Comparison of ENCODE assay signal across 9 mouse cellular contexts in genomic region chr2:152413158-152413764, GRCm38 (mm10). TPM values are rescaled to one million over a fixed set of nuclear protein-coding genes. Genes with fewer than 3 reads are reported as not detected.
A peak's percentile ranks its signal among the peaks of the same experiment; 100 is the strongest.
DNase-seq lines count a peak whose midpoint lies in the region; ATAC-seq and TF ChIP-seq lines count a peak whose summit lies in the region.
"Had no signal": no experiment of that assay in that cellular context is flagged by ENCODE, and none has a peak within 500 bp of the region (broad histone marks: within the 10 kb centered on the region; RNA-seq: fewer than 3 reads in every experiment).

No protein-coding gene starts in this region.

- intact Hi-C loops in left cerebral cortex, adult 2 months (cut with DNase I) = no loop called here

- H3K4me1 ChIP-seq in forebrain, embryonic 11.5 days (replicated peaks; ENCODE audit: control insufficient read depth, insufficient read depth, low read length) = peaks cover 20% of the 10 kb centered on the region
- peaks cover 34% of the 10 kb centered on the region for H3K4me1 ChIP-seq in kidney, postnatal 0 days (replicated peaks; ENCODE audit: insufficient read depth, low read length)
- peaks cover 46% of the 10 kb centered on the region for H3K4me1 ChIP-seq in midbrain, embryonic 13.5 days (replicated peaks)

- no peaks in the 10 kb centered on the region for H3K36me3 ChIP-seq in forebrain, embryonic 11.5 days (ENCODE audit: control insufficient read depth, insufficient read depth, low read length)
- H3K36me3 ChIP-seq in kidney, postnatal 0 days (ENCODE audit: insufficient read depth, low read length) = no peaks in the 10 kb centered on the region
- H3K36me3 ChIP-seq in midbrain, embryonic 13.5 days = no peaks in the 10 kb centered on the region

- TF ChIP-seq CTCF in left cerebral cortex, adult 2 months (IDR thresholded peaks at IDR 0.05) = no peak
- TF ChIP-seq CTCF in kidney, postnatal 0 days (IDR thresholded peaks at IDR 0.05; ENCODE audit: low read depth) = no peak

- H3K4me3 ChIP-seq in left cerebral cortex, adult 2 months = peak overlapping the region; percentile 71
- H3K4me3 ChIP-seq in forebrain, embryonic 11.5 days (ENCODE audit: low read depth, low read length) = peak overlapping the region; percentile 95
- H3K4me3 ChIP-seq in kidney, postnatal 0 days (replicated peaks; ENCODE audit: low read depth, low read length) = peak overlapping the region; percentile 93
- peak overlapping the region; percentile 76 for H3K4me3 ChIP-seq in midbrain, embryonic 13.5 days (replicated peaks)

- WGBS in forebrain, embryonic 11.5 days = 1% methylated on average over 21 of the region's 21 CpGs
- WGBS in kidney, postnatal 0 days = 2% methylated on average over 21 of the region's 21 CpGs
- WGBS in midbrain, embryonic 13.5 days = under 1% methylated on average over 21 of the region's 21 CpGs

- peaks cover 5% of the 10 kb centered on the region for H3K9me3 ChIP-seq in forebrain, embryonic 11.5 days (ENCODE audit: control insufficient read depth, low read length)
- no peaks in the 10 kb centered on the region for H3K9me3 ChIP-seq in kidney, postnatal 0 days (replicated peaks; ENCODE audit: low read length)
- H3K9me3 ChIP-seq in midbrain, embryonic 13.5 days = peaks cover 4% of the 10 kb centered on the region; the same call in 1 of the 2 replicates

- H3K4me2 ChIP-seq in forebrain, embryonic 11.5 days (ENCODE audit: low read depth, low read length, severe bottlenecking) = peak overlapping the region; percentile 89
- H3K4me2 ChIP-seq in kidney, postnatal 0 days (ENCODE audit: low read length) = peak overlapping the region; percentile 68
- H3K4me2 ChIP-seq in midbrain, embryonic 13.5 days (replicated peaks) = peak overlapping the region; percentile 97

- no peaks in the 10 kb centered on the region for H3K27me3 ChIP-seq in forebrain, embryonic 11.5 days (ENCODE audit: control insufficient read depth, insufficient read depth, low read length)
- H3K27me3 ChIP-seq in kidney, postnatal 0 days (ENCODE audit: insufficient read depth, low read length) = no peaks in the 10 kb centered on the region
- no peaks in the 10 kb centered on the region for H3K27me3 ChIP-seq in midbrain, embryonic 13.5 days

- DNase-seq in left cerebral cortex, adult 2 months (ENCODE audit: extremely low spot score in 1 of 2, low spot score in 2 of 2) = no peak
- no peak for DNase-seq in left cerebral cortex, adult 18-20 months (ENCODE audit: low spot score in 2 of 2)
- DNase-seq in forebrain, embryonic 11.5 days (ENCODE audit: low spot score) = peak; percentile 65
- peak; percentile 46 for DNase-seq in kidney, postnatal 0 days (ENCODE audit: low spot score)
- DNase-seq in right cerebral cortex, postnatal 14 days = no peak
- DNase-seq in right cerebral cortex, postnatal 25 days = no peak
- no peak for DNase-seq in retina, postnatal 1 day

- peak overlapping the region; percentile 95 for H3K27ac ChIP-seq in left cerebral cortex, adult 2 months
- H3K27ac ChIP-seq in forebrain, embryonic 11.5 days (ENCODE audit: low read depth, low read length) = peak overlapping the region; percentile 98
- peak overlapping the region; percentile 99 for H3K27ac ChIP-seq in kidney, postnatal 0 days
- H3K27ac ChIP-seq in midbrain, embryonic 13.5 days = peak overlapping the region; percentile 97
- H3K27ac ChIP-seq: macrophage had no signal

- no peak for ATAC-seq in forebrain, embryonic 11.5 days (replicated peaks; ENCODE audit: low FRiP score)
- no peak for ATAC-seq in kidney, postnatal 0 days (replicated peaks; ENCODE audit: low FRiP score, low read depth)
- ATAC-seq in midbrain, embryonic 13.5 days = no peak

- H3K9ac ChIP-seq in forebrain, embryonic 11.5 days (ENCODE audit: low read length) = peak overlapping the region; percentile 99
- H3K9ac ChIP-seq in kidney, postnatal 0 days (ENCODE audit: low read depth, low read length) = peak overlapping the region; percentile 98
- peak overlapping the region; percentile 95 for H3K9ac ChIP-seq in midbrain, embryonic 13.5 days (replicated peaks)

RNA-seq across cellular contexts. Expression of gene Zcchc3, which starts 1.6 kb away (rescaled TPM):
- total RNA-seq in left cerebral cortex, adult 2 months (2021) = 1 to 10 TPM; 8.5 to 9.9 TPM
- 1 to 10 TPM; 9.4 TPM for total RNA-seq in left cerebral cortex, adult 18-20 months (2021)
- polyA plus RNA-seq in forebrain, embryonic 11.5 days (2014; fragmentation: Nextera tagmentation; extraction: Ambion mirVana) = 59.4 and 63.9 TPM in 2 replicates
- 28.3 and 31.0 TPM in 2 replicates for polyA plus RNA-seq in kidney, postnatal 0 days (2015; fragmentation: Nextera tagmentation; extraction: Ambion mirVana)
- polyA plus RNA-seq in midbrain, embryonic 13.5 days (2015; fragmentation: Nextera tagmentation; extraction: Ambion mirVana) = 21.4 and 26.4 TPM in 2 replicates

RNA-seq across cellular contexts. Expression of gene 6820408C15Rik, which starts 2.1 kb away (rescaled TPM):
- total RNA-seq in left cerebral cortex, adult 2 months (2021) = 1 to 10 TPM; 2.4 to 3.0 TPM
- total RNA-seq in left cerebral cortex, adult 18-20 months (2021) = 1 to 10 TPM; 1.6 to 2.1 TPM
- polyA plus RNA-seq in forebrain, embryonic 11.5 days (2014; fragmentation: Nextera tagmentation; extraction: Ambion mirVana) = 0.41 and 0.79 TPM in 2 replicates
- polyA plus RNA-seq in kidney, postnatal 0 days (2015; fragmentation: Nextera tagmentation; extraction: Ambion mirVana) = 0.76 and 0.92 TPM in 2 replicates
- 0.39 and 1.7 TPM in 2 replicates for polyA plus RNA-seq in midbrain, embryonic 13.5 days (2015; fragmentation: Nextera tagmentation; extraction: Ambion mirVana)
- polyA plus RNA-seq: macrophage had no signal

RNA-seq across cellular contexts. Expression of gene Sox12, which starts 15.4 kb away (rescaled TPM):
- total RNA-seq in left cerebral cortex, adult 2 months (2021) = 10 to 100 TPM; 12.8 to 15.7 TPM
- 10 to 100 TPM; 11.8 to 15.9 TPM for total RNA-seq in left cerebral cortex, adult 18-20 months (2021)
- 20.4 and 22.9 TPM in 2 replicates for polyA plus RNA-seq in forebrain, embryonic 11.5 days (2014; fragmentation: Nextera tagmentation; extraction: Ambion mirVana)
- 8.2 and 9.2 TPM in 2 replicates for polyA plus RNA-seq in kidney, postnatal 0 days (2015; fragmentation: Nextera tagmentation; extraction: Ambion mirVana)
- 18.2 and 18.5 TPM in 2 replicates for polyA plus RNA-seq in midbrain, embryonic 13.5 days (2015; fragmentation: Nextera tagmentation; extraction: Ambion mirVana)

RNA-seq across cellular contexts. Expression of gene Nrsn2, which starts 36.8 kb away (rescaled TPM):
- 10 to 100 TPM; 74.6 to 90.8 TPM for total RNA-seq in left cerebral cortex, adult 2 months (2021)
- total RNA-seq in left cerebral cortex, adult 18-20 months (2021) = 100 to 1,000 TPM in 1 of 2 experiments, 10 to 100 TPM in 1; 96.7 to 104 TPM
- polyA plus RNA-seq in forebrain, embryonic 11.5 days (2014; fragmentation: Nextera tagmentation; extraction: Ambion mirVana) = 6.3 and 7.6 TPM in 2 replicates
- 0.60 and 0.68 TPM in 2 replicates for polyA plus RNA-seq in kidney, postnatal 0 days (2015; fragmentation: Nextera tagmentation; extraction: Ambion mirVana)
- polyA plus RNA-seq in midbrain, embryonic 13.5 days (2015; fragmentation: Nextera tagmentation; extraction: Ambion mirVana) = 26.8 and 28.5 TPM in 2 replicates
- polyA plus RNA-seq: macrophage had no signal

RNA-seq across cellular contexts. Expression of gene Defb23, which starts 51.2 kb away (rescaled TPM):
- total RNA-seq in left cerebral cortex, adult 2 months (2021) = not detected
- total RNA-seq in left cerebral cortex, adult 18-20 months (2021) = not detected
- not detected in 2 replicates for polyA plus RNA-seq in forebrain, embryonic 11.5 days (2014; fragmentation: Nextera tagmentation; extraction: Ambion mirVana)
- polyA plus RNA-seq in kidney, postnatal 0 days (2015; fragmentation: Nextera tagmentation; extraction: Ambion mirVana) = not detected in 2 replicates
- polyA plus RNA-seq in midbrain, embryonic 13.5 days (2015; fragmentation: Nextera tagmentation; extraction: Ambion mirVana) = not detected in 2 replicates
- polyA plus RNA-seq: macrophage had no signal

Comparison
In these comparisons a context has a peak if more than half of its experiments do, and no peak if none do; other contexts are left out.
1. DNase-seq: peak in forebrain, embryonic 11.5 days (single experiment) and kidney, postnatal 0 days (single experiment); none in left cerebral cortex, adult 2 months (0 of 2), left cerebral cortex, adult 18-20 months (0 of 2), right cerebral cortex, postnatal 14 days (single experiment), right cerebral cortex, postnatal 25 days (single experiment) and retina, postnatal 1 day (single experiment).
2. Peak in every context shown above with its lines, with median percentiles within 50 percentile points of each other: H3K27ac ChIP-seq, H3K4me3 ChIP-seq, H3K4me2 ChIP-seq and H3K9ac ChIP-seq.